Comparison of ENCODE assay signal across 7 mouse cellular contexts in the genomic region with DNA sequence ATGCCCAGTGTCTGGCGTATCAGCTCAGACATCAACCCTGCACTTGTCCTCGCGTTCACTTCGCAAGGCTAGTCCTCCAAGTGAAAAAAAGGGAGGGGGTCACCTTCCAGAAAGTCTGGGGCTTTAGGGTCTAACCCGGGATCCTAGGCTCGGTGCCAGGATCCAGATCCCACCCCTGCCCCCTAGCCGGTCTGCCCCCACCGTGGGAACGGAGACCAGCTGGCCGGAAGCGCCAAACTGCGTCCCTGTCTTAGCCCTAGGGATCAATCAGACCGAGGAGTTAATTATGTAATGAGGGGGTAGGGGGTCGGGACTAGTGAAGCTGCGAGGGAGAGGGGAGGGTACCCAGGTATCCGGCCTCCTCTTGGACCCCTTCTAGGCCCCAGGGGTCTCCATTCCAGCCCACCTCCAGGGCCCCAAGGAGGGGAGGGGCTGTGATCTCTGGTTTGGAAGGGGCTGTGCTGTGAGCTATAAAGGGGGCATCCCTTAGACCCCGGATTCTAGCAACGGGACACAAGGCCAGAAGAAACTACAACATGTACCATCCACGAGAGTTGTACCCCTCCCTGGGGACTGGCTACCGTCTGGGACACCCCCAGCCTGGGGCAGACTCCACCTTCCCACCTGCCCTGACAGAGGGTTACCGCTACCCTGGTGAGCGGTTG. TPM values are rescaled to one million over a fixed set of nuclear protein-coding genes. Genes with fewer than 3 reads are reported as not detected.
DNase-seq lines count a peak whose midpoint lies in the region; ATAC-seq and TF ChIP-seq lines count a peak whose summit lies in the region.

Gene Tbx6 (plus strand): TSS at position 513 of the 665 bp plus-strand sequence.

- H3K4me3 ChIP-seq in thymus, adult 2 months (ENCODE audit: control insufficient read depth, insufficient read depth, low read length) = no peak within 1 kb of the TSS
- H3K4me3 ChIP-seq in forebrain, embryonic 14.5 days (ENCODE audit: low read depth, low read length) = peak within 1 kb of the TSS; percentile 40
- H3K4me3 ChIP-seq in neural tube, embryonic 15.5 days (replicated peaks) = peak within 1 kb of the TSS; percentile 40

- H3K4me1 ChIP-seq in thymus, adult 2 months (replicated peaks; ENCODE audit: control insufficient read depth, insufficient read depth, low read length) = peaks cover 31% of the 10 kb centered on the region
- peaks cover 30% of the 10 kb centered on the region for H3K4me1 ChIP-seq in forebrain, embryonic 14.5 days (ENCODE audit: control insufficient read depth, insufficient read depth, low read length)
- peaks cover 49% of the 10 kb centered on the region for H3K4me1 ChIP-seq in neural tube, embryonic 15.5 days

- TF ChIP-seq POLR2A in thymus, adult 2 months (IDR thresholded peaks at IDR 0.05; ENCODE audit: control insufficient read depth, extremely low read depth, insufficient read depth, low read length, poor library complexity) = no peak

- WGBS in thymus, adult 2 months = 50% methylated on average over 22 of the region's 22 CpGs
- 7% methylated on average over 22 of the region's 22 CpGs for WGBS in forebrain, embryonic 14.5 days
- 3% methylated on average over 22 of the region's 22 CpGs for WGBS in neural tube, embryonic 15.5 days

- TF ChIP-seq CTCF in thymus, adult 2 months (IDR thresholded peaks at IDR 0.05; ENCODE audit: borderline replicate concordance, control insufficient read depth, extremely low read depth, insufficient read depth, low read length, poor library complexity) = no peak

- H3K36me3 ChIP-seq in thymus, adult 2 months (ENCODE audit: control insufficient read depth, insufficient read depth, low read length) = peaks cover 15% of the 10 kb centered on the region
- peaks cover 36% of the 10 kb centered on the region for H3K36me3 ChIP-seq in forebrain, embryonic 14.5 days (ENCODE audit: control insufficient read depth, insufficient read depth, low read length)
- peaks cover 30% of the 10 kb centered on the region for H3K36me3 ChIP-seq in neural tube, embryonic 15.5 days

- no peak for ATAC-seq in forebrain, embryonic 14.5 days
- peak; percentile 6; the same call in 1 of the 2 replicates for ATAC-seq in neural tube, embryonic 15.5 days (ENCODE audit: low FRiP score)
- no peak for ATAC-seq in activated CD4-positive, CD25-positive, alpha-beta regulatory T cell, adult 4 months

- H3K27me3 ChIP-seq in thymus, adult 2 months (ENCODE audit: control insufficient read depth, insufficient read depth, low read length) = no peaks in the 10 kb centered on the region
- no peaks in the 10 kb centered on the region for H3K27me3 ChIP-seq in forebrain, embryonic 14.5 days (replicated peaks; ENCODE audit: control insufficient read depth, insufficient read depth, low read length)
- H3K27me3 ChIP-seq in neural tube, embryonic 15.5 days (replicated peaks) = no peaks in the 10 kb centered on the region

- H3K9me3 ChIP-seq in forebrain, embryonic 14.5 days (replicated peaks; ENCODE audit: control insufficient read depth, low read length) = no peaks in the 10 kb centered on the region
- no peaks in the 10 kb centered on the region for H3K9me3 ChIP-seq in neural tube, embryonic 15.5 days (replicated peaks)

- no peak for DNase-seq in thymus, adult 2 months
- no peak for DNase-seq in thymus, adult 18-20 months
- DNase-seq in forebrain, embryonic 14.5 days (ENCODE audit: low spot score) = no peak
- peak; percentile 54 to 66 for DNase-seq in kidney, postnatal 4 days
- no peak for DNase-seq in adrenal gland, postnatal 25 days

- H3K4me2 ChIP-seq in forebrain, embryonic 14.5 days (ENCODE audit: low read length) = peak within 1 kb of the TSS; percentile 88
- H3K4me2 ChIP-seq in neural tube, embryonic 15.5 days = peak within 1 kb of the TSS; percentile 89

- peak within 1 kb of the TSS; percentile 66 for H3K9ac ChIP-seq in forebrain, embryonic 14.5 days (ENCODE audit: low read length)
- peak within 1 kb of the TSS; percentile 54 for H3K9ac ChIP-seq in neural tube, embryonic 15.5 days (replicated peaks)

- H3K27ac ChIP-seq in thymus, adult 2 months (ENCODE audit: control insufficient read depth, insufficient read depth, low read length) = no peak within 1 kb of the TSS
- peak within 1 kb of the TSS; percentile 75 for H3K27ac ChIP-seq in forebrain, embryonic 14.5 days (ENCODE audit: low read depth, low read length)
- H3K27ac ChIP-seq in neural tube, embryonic 15.5 days (replicated peaks) = peak within 1 kb of the TSS; percentile 77

RNA-seq across cellular contexts. Expression of gene Tbx6, which starts in this region (rescaled TPM):
- 25.0 and 37.9 TPM in 2 replicates for polyA plus RNA-seq in thymus, adult 2 months (2012; rRNA removed)
- polyA plus RNA-seq in forebrain, embryonic 14.5 days (2014; fragmentation: Nextera tagmentation; extraction: Ambion mirVana) = 0.42 and 0.47 TPM in 2 replicates
- 0.34 and 0.35 TPM in 2 replicates for polyA plus RNA-seq in neural tube, embryonic 15.5 days (2015; fragmentation: Nextera tagmentation; extraction: Ambion mirVana)
- 1 to 10 TPM; 2.7 to 2.8 TPM for polyA plus RNA-seq in activated CD4-positive, CD25-positive, alpha-beta regulatory T cell, adult 4 months (2017; shearing (Covaris generic))
- 0.67 and 1.6 TPM in 2 replicates for total RNA-seq in adrenal gland, postnatal 25 days (2021)

Comparison
In these comparisons a context has a peak if more than half of its experiments do, and no peak if none do; other contexts are left out.
1. Peak in ATAC-seq, H3K4me3 ChIP-seq, H3K27ac ChIP-seq, H3K9ac ChIP-seq and H3K4me2 ChIP-seq in neural tube, embryonic 15.5 days; RNA of the gene not detected or under 1 TPM.
2. DNase-seq: peak in kidney, postnatal 4 days (2 of 2); none in thymus, adult 2 months (single experiment), thymus, adult 18-20 months (0 of 2), forebrain, embryonic 14.5 days (single experiment) and adrenal gland, postnatal 25 days (single experiment).